Mouse (Mus musculus): Measurements from ENCODE around the gene Ephb2. TPM values are rescaled to one million over a fixed set of nuclear protein-coding genes. Genes with fewer than 3 reads are reported as not detected.

Ephb2 gene
- polyA plus RNA-seq, 1 experiment from 2014 or later, result 7.8 TPM

DNA sequence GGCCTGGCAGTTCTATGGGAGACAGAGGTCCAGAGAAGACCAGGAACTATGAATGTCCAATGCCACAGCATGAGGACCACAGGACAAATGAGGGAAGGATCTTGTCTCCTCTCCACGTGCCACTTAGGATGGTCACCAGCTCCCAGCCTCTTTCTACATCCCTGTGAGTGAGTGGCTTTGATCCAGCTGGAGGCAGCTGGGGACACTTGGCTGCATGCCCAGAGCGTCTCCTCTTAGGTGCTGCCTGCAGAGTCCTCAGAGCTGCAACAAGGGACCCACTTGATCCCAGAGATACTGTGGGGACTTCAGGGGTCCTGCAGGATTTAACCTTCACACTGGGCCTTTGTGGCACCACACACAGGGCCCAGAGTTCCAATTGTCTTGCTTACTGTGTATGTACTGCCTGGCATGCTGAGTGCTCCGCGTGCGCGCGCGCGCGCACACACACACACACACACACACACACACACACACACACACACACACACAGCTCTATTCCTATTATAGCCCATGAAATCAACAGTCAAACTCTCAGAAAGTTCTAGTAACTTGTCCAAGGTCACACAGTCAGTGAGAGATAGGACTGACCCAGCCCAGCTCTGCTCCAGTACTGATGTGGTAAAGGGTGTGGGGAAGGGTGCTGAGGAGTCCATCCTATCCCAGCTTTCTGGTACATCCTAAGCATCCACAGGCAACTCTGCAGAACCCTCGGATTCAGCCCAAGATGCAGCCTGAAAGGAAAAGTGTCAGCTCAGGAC lies 204.4 kb downstream of the Ephb2 start:
- no peak overlapping the region for H3K27ac ChIP-seq (ENCODE audit: low read depth, low read length)
- no peak overlapping the region for H3K9ac ChIP-seq (ENCODE audit: low read depth, low read length)
- no peaks in the 10 kb centered on the region for H3K27me3 ChIP-seq (replicated peaks; ENCODE audit: control insufficient read depth, insufficient read depth, low read length)
- H3K4me2 ChIP-seq (ENCODE audit: low read length), result no peak overlapping the region
- peak; percentile 49; the same call in 1 of the 2 replicates for ATAC-seq
- H3K4me1 ChIP-seq (ENCODE audit: control insufficient read depth, insufficient read depth, low read depth, low read length), result no peaks in the 10 kb centered on the region; the same call in 1 of the 2 replicates
- H3K4me3 ChIP-seq (ENCODE audit: low read length), result no peak overlapping the region
- no peaks in the 10 kb centered on the region for H3K9me3 ChIP-seq (ENCODE audit: control insufficient read depth, low read length)
- H3K36me3 ChIP-seq (ENCODE audit: control insufficient read depth, insufficient read depth, low read length), result no peaks in the 10 kb centered on the region
- WGBS, result 77% methylated on average over 9 of the region's 11 CpGs

- no peak overlapping the region for H3K27ac ChIP-seq (ENCODE audit: low read depth, low read length)
- H3K4me1 ChIP-seq (ENCODE audit: control insufficient read depth, insufficient read depth, low read depth, low read length), result no peaks in the 10 kb centered on the region; the same call in 1 of the 2 replicates
- H3K4me3 ChIP-seq (ENCODE audit: low read length), result no peak overlapping the region
- no peak overlapping the region for H3K4me2 ChIP-seq (ENCODE audit: low read length)
- H3K36me3 ChIP-seq (ENCODE audit: control insufficient read depth, insufficient read depth, low read length), result no peaks in the 10 kb centered on the region
- 78% methylated on average over 6 of the region's 6 CpGs for WGBS
- H3K27me3 ChIP-seq (replicated peaks; ENCODE audit: control insufficient read depth, insufficient read depth, low read length), result no peaks in the 10 kb centered on the region
- H3K9me3 ChIP-seq (ENCODE audit: control insufficient read depth, low read length), result no peaks in the 10 kb centered on the region
- ATAC-seq, result no peak
- no peak overlapping the region for H3K9ac ChIP-seq (ENCODE audit: low read depth, low read length)
These were observed 209.2 kb downstream of the Ephb2 start for GRCm38 (mm10) chr4:136626590-136626989.

DNA sequence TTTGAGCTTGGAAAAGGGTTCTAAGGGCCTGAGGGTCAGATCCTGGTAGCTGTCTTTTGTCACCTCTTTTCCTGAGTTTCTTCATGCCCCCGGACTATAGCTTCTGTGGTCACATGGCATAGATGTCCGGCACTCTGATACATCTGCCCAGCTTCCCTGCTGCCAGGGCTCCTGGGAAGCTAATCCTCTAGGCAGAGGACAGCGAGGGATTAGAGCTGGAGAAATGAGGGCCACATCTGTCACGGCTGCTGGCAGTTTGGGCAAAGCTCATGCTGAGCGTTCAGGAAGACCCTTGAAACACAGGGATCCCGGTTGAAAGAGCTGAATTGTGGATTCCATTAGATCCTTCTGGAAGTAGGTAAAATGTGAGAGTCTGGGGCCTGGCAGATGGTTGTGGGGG lies 213.4 kb downstream of the Ephb2 start, which contains the start of gene Lactbl1:
Lactbl1 (plus strand) TSS at position 234 of the 400 bp plus-strand sequence.
- 40% methylated on average over 6 of the region's 6 CpGs for WGBS
- ATAC-seq, result no peak
- no peak within 1 kb of the TSS for H3K9ac ChIP-seq (ENCODE audit: low read depth, low read length)

DNA sequence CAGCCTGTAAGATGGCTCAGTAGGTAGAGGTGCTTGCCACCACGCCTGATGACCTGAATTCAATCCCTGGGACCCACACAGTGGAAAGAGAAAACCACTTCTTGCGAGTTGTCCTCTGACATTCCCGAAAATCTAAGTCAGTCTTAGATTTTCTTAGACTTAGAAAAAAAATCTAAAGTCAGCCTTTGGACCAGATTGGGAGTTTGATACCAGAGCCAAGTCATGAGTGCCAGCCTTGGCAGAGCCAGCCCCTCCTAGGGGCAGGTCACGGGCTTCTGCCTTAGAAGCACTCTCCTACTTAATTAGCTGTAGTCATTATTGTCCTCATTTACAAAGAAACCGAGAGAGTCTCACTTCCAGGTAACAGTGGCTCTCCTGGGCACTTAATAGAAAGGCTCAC lies 213.8 kb downstream of the Ephb2 start:
- WGBS, result 57% methylated on average over 5 of the region's 5 CpGs

More for the DNA sequence above, 213.4 kb downstream of the Ephb2 start, which contains the start of gene Lactbl1:
- Histone ChIP-seq H3K27me3 (replicated peaks; ENCODE audit: control insufficient read depth, insufficient read depth, low read length) (no peaks in the 10 kb centered on the region), H3K4me1 (ENCODE audit: control insufficient read depth, insufficient read depth, low read depth, low read length) (no peaks in the 10 kb centered on the region), H3K4me3 (ENCODE audit: low read length) (no peak within 1 kb of the TSS), H3K9me3 (ENCODE audit: control insufficient read depth, low read length) (no peaks in the 10 kb centered on the region), H3K36me3 (ENCODE audit: control insufficient read depth, insufficient read depth, low read length) (no peaks in the 10 kb centered on the region), H3K4me2 (ENCODE audit: low read length) (no peak within 1 kb of the TSS), H3K27ac (ENCODE audit: low read depth, low read length) (no peak within 1 kb of the TSS)

DNA sequence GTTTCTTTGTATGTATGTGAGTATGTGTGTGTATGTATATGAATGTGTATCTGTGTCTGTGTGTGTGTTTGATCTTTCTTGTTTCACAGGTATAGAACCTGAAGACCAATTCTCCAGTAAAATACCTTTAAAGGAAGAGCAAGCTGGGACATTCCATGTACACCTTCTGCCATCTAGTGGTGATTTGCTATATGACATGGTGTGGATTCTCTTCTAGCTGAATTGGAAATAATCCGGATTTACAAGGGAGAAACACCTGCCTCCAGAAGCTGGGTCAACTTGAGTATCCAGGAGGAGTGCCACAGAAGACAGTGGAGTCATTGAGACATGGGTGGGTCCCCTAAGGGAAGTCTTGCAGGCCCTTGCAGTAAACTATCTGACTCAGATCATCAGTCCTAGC lies 214.5 kb downstream of the Ephb2 start:
- 0% methylated on average over 1 of the region's 1 CpGs for WGBS

More for the DNA sequence above, 213.8 kb downstream of the Ephb2 start:
- Histone ChIP-seq H3K4me2 (ENCODE audit: low read length) (no peak overlapping the region), H3K9ac (ENCODE audit: low read depth, low read length) (no peak overlapping the region), H3K27me3 (replicated peaks; ENCODE audit: control insufficient read depth, insufficient read depth, low read length) (no peaks in the 10 kb centered on the region), H3K4me1 (ENCODE audit: control insufficient read depth, insufficient read depth, low read depth, low read length) (no peaks in the 10 kb centered on the region), H3K9me3 (ENCODE audit: control insufficient read depth, low read length) (no peaks in the 10 kb centered on the region), H3K36me3 (ENCODE audit: control insufficient read depth, insufficient read depth, low read length) (no peaks in the 10 kb centered on the region), H3K4me3 (ENCODE audit: low read length) (no peak overlapping the region), H3K27ac (ENCODE audit: low read depth, low read length) (no peak overlapping the region)
- no peak for ATAC-seq

DNA sequence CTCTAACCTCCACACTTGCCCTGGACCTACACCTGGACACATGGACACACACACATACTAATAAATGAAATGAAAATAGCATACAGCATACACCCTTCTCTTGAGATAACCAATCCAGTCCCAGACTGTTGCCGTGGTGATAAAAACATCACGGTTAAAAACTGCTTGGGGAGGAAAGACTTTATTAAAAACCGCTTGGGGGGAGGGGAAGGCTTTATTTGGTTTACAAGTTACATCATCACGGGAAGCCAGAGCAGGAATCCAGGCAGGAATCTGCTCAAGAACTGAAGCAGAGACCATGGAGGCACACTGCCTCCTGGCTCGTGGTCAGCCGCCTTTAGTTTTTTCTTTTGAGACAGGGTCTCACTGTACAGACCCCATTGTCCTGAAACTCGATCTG lies 222.1 kb downstream of the Ephb2 start:
- Histone ChIP-seq H3K36me3 (ENCODE audit: control insufficient read depth, insufficient read depth, low read length) (no peaks in the 10 kb centered on the region), H3K9ac (ENCODE audit: low read depth, low read length) (no peak overlapping the region), H3K9me3 (ENCODE audit: control insufficient read depth, low read length) (no peaks in the 10 kb centered on the region), H3K4me3 (ENCODE audit: low read length) (no peak overlapping the region), H3K4me1 (ENCODE audit: control insufficient read depth, insufficient read depth, low read depth, low read length) (no peaks in the 10 kb centered on the region), H3K27ac (ENCODE audit: low read depth, low read length) (no peak overlapping the region), H3K27me3 (replicated peaks; ENCODE audit: control insufficient read depth, insufficient read depth, low read length) (no peaks in the 10 kb centered on the region), H3K4me2 (ENCODE audit: low read length) (no peak overlapping the region)
- 62% methylated on average over 7 of the region's 7 CpGs for WGBS
- no peak for ATAC-seq

More for the DNA sequence above, 214.5 kb downstream of the Ephb2 start:
- Histone ChIP-seq H3K9ac (ENCODE audit: low read depth, low read length) (no peak overlapping the region), H3K27me3 (replicated peaks; ENCODE audit: control insufficient read depth, insufficient read depth, low read length) (no peaks in the 10 kb centered on the region), H3K9me3 (ENCODE audit: control insufficient read depth, low read length) (no peaks in the 10 kb centered on the region), H3K4me1 (ENCODE audit: control insufficient read depth, insufficient read depth, low read depth, low read length) (no peaks in the 10 kb centered on the region), H3K4me2 (ENCODE audit: low read length) (no peak overlapping the region), H3K36me3 (ENCODE audit: control insufficient read depth, insufficient read depth, low read length) (no peaks in the 10 kb centered on the region), H3K27ac (ENCODE audit: low read depth, low read length) (no peak overlapping the region), H3K4me3 (ENCODE audit: low read length) (no peak overlapping the region)
- ATAC-seq, result peak; percentile 48; the same call in 1 of the 2 replicates

GRCm38 (mm10) chr4:136610387-136610856 lies 225.4 kb downstream of the Ephb2 start, which contains the start of gene Tex46:
Gene Tex46, plus strand, starts transcription at chr4:136610437.
- no peaks in the 10 kb centered on the region for H3K27me3 ChIP-seq (replicated peaks; ENCODE audit: control insufficient read depth, insufficient read depth, low read length)
- H3K9me3 ChIP-seq (ENCODE audit: control insufficient read depth, low read length), result no peaks in the 10 kb centered on the region
- no peak within 1 kb of the TSS for H3K27ac ChIP-seq (ENCODE audit: low read depth, low read length)
- no peak within 1 kb of the TSS for H3K9ac ChIP-seq (ENCODE audit: low read depth, low read length)
- no peak within 1 kb of the TSS for H3K4me2 ChIP-seq (ENCODE audit: low read length)
- H3K4me3 ChIP-seq (ENCODE audit: low read length), result no peak within 1 kb of the TSS
- no peaks in the 10 kb centered on the region for H3K36me3 ChIP-seq (ENCODE audit: control insufficient read depth, insufficient read depth, low read length)
- H3K4me1 ChIP-seq (ENCODE audit: control insufficient read depth, insufficient read depth, low read depth, low read length), result no peaks in the 10 kb centered on the region
- 59% methylated on average over 4 of the region's 4 CpGs for WGBS
- no peak for ATAC-seq

DNA sequence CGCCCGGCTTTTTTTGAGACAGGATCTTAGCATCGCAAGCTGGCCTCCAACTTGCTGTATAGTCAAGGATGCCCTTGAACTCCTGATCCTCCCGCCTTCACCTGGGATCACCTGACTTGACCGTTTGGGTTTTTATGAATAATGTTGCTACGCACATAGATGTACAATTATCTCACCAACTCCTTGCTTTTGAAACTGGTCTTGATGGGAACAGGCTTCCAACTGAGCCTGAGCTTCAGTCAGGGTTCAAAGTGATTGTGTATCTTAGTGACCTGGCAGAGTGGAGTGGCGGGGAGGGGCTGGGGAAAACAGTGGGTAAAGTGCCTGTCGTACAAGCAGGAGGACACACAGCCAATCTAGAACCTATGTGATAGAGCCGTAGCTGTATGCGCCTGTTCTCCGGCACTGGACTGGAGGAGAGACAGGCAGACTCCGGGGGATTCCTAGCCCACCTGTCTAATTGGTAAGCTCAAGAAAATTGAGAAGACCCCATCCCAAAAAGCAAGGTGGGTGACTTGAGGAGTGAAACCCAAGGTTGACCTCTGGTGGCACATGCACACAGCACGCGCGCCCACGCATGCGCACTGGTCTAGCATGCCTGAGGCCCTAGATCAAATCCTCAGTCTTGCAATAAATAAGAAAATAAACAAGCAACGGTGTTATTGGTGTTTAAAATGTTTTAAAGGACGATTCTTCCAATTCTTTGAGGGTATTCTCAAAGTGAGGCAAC lies 229.9 kb downstream of the Ephb2 start:
- Histone ChIP-seq H3K9ac (ENCODE audit: low read depth, low read length) (no peak overlapping the region), H3K4me2 (ENCODE audit: low read length) (no peak overlapping the region), H3K27ac (ENCODE audit: low read depth, low read length) (no peak overlapping the region), H3K36me3 (ENCODE audit: control insufficient read depth, insufficient read depth, low read length) (no peaks in the 10 kb centered on the region), H3K4me1 (ENCODE audit: control insufficient read depth, insufficient read depth, low read depth, low read length) (peaks cover 1% of the 10 kb centered on the region; the same call in 1 of the 2 replicates), H3K27me3 (replicated peaks; ENCODE audit: control insufficient read depth, insufficient read depth, low read length) (no peaks in the 10 kb centered on the region), H3K4me3 (ENCODE audit: low read length) (no peak overlapping the region), H3K9me3 (ENCODE audit: control insufficient read depth, low read length) (no peaks in the 10 kb centered on the region)
- no peak for ATAC-seq
- 95% methylated on average over 19 of the region's 19 CpGs for WGBS

DNA sequence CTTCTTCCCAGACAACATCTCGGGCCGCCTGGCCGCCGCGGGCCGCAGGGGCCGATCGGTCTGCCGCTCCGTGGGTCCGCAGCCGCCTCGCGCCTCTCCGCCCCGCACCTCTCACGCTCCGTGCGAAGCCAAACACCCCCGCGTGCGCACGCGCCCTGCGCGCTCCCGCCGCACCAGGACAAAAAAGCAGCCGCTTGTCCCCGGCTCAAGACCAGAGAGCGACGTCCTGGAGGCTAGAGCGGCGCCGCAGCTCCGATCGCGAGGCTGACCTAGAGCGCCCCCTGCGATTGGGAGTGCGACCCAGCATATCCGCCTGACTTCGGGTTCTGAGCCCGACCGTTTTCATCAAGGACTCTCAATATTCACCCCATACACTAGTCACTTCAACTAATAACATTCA lies 233.2 kb downstream of the Ephb2 start, which contains the start of gene Kdm1a:
Kdm1a (minus strand) TSS at position 156 of the 400 bp plus-strand sequence.
- Histone ChIP-seq H3K9ac (ENCODE audit: low read depth, low read length) (peak within 1 kb of the TSS; percentile 86), H3K27ac (ENCODE audit: low read depth, low read length) (peak within 1 kb of the TSS; percentile 94), H3K4me1 (ENCODE audit: control insufficient read depth, insufficient read depth, low read depth, low read length) (peaks cover 13% of the 10 kb centered on the region), H3K36me3 (ENCODE audit: control insufficient read depth, insufficient read depth, low read length) (no peaks in the 10 kb centered on the region), H3K9me3 (ENCODE audit: control insufficient read depth, low read length) (no peaks in the 10 kb centered on the region), H3K4me2 (ENCODE audit: low read length) (peak within 1 kb of the TSS; percentile 56), H3K27me3 (replicated peaks; ENCODE audit: control insufficient read depth, insufficient read depth, low read length) (no peaks in the 10 kb centered on the region), H3K4me3 (ENCODE audit: low read length) (peak within 1 kb of the TSS; percentile 75)
- ATAC-seq, result peak; percentile 86
- WGBS, result 0% methylated on average over 41 of the region's 45 CpGs

All from hindbrain, embryonic 16.5 days (tissue).